Mouse (Mus musculus) kidney, embryonic 16.5 days (tissue): ENCODE data around the gene Npas3. TPM values are rescaled to one million over a fixed set of nuclear protein-coding genes. Genes with fewer than 3 reads are reported as not detected.
"Not testable (repeated sequence)": the region's sequence is repeated elsewhere in the genome, so short reads cannot be mapped to it uniquely, and the experiment has no call there.

ENCODE experiments used
- ATAC-seq: fragments of 200-750 bp; cut with Nextera tagmentation; 2 replicates; pipeline ENCODE4 v1.8.0; 2017; ENCODE audit warnings: moderate TSS enrichment; ENCODE audit not compliant: low FRiP score, low TSS enrichment
- H3K27ac ChIP-seq: fragments of 300-500 bp; sonication (generic); 2 replicates; pipeline ENCODE4 v1.5.1; 2014; ENCODE audit warnings: low read length
- H3K27me3 ChIP-seq: fragments of 300-500 bp; sonication (generic); 2 replicates; pipeline ENCODE4 v1.6.1; 2014; ENCODE audit warnings: low read length, control low read depth, mixed read lengths; ENCODE audit not compliant: insufficient read depth
- H3K36me3 ChIP-seq: fragments of 300-500 bp; sonication (generic); 2 replicates; pipeline ENCODE4 v1.6.1; 2014; ENCODE audit warnings: low read length, control low read depth, mixed read lengths; ENCODE audit not compliant: insufficient read depth
- H3K4me1 ChIP-seq: fragments of 300-500 bp; sonication (generic); 2 replicates; pipeline ENCODE4 v1.6.1; 2014; ENCODE audit warnings: low read length, control low read depth, mixed read lengths; ENCODE audit not compliant: insufficient read depth
- H3K4me2 ChIP-seq: fragments of 300-500 bp; sonication (generic); replicated peaks from 2 replicates; pipeline ENCODE4 v1.6.1; 2014; ENCODE audit warnings: low read depth, low read length
- H3K4me3 ChIP-seq: fragments of 300-500 bp; sonication (generic); 2 replicates; pipeline ENCODE4 v1.5.1; 2014; ENCODE audit warnings: mild to moderate bottlenecking, low read length
- H3K9ac ChIP-seq: fragments of 300-500 bp; sonication (generic); replicated peaks from 2 replicates; pipeline ENCODE4 v1.6.1; 2014; ENCODE audit warnings: low read length
- H3K9me3 ChIP-seq: fragments of 300-500 bp; sonication (generic); 2 replicates; pipeline ENCODE4 v1.6.1; 2016; ENCODE audit warnings: low read length, control low read depth
- WGBS: fragments of 180-500 bp; shearing (Covaris S2); extraction: QIAGEN DNeasy Blood & Tissue Kit; methylation state at CpG from one replicate; pipeline ENCODE4 v1.1.7; 2014; 5-methylcytosine and 5-hydroxymethylcytosine counted together
- polyA plus RNA-seq: library from polyadenylated mRNA; unstranded; fragments of >200 nt; fragmentation: Nextera tagmentation; extraction: Ambion mirVana; gene quantifications from 2 replicates; pipeline ENCODE4 v1.2.1, GENCODE M21; 2015

Gene Npas3
- polyA plus RNA-seq, 1 experiment from 2014 or later, result 0.92 TPM

- peak; percentile 41; the same call in 1 of the 2 replicates for ATAC-seq
- Histone ChIP-seq H3K27me3 (peaks cover 57% of the 10 kb centered on the region), H3K4me3 (peak overlapping the region; percentile 70), H3K27ac (no peak overlapping the region), H3K9ac (peak overlapping the region; percentile 38; the same call in 1 of the 2 replicates), H3K4me2 (peak overlapping the region; percentile 94), H3K4me1 (peaks cover 36% of the 10 kb centered on the region), H3K36me3 (no peaks in the 10 kb centered on the region), H3K9me3 (no peaks in the 10 kb centered on the region)
- under 1% methylated on average over 10 of the region's 11 CpGs for WGBS
Observed at GRCm38 (mm10) chr12:53251701-53252181, 3.3 kb downstream of the Npas3 start.

GRCm38 (mm10) chr12:53252213-53252571, 3.7 kb downstream of the Npas3 start:
- Histone ChIP-seq H3K9me3 (no peaks in the 10 kb centered on the region), H3K27me3 (peaks cover 55% of the 10 kb centered on the region), H3K4me3 (peak overlapping the region; percentile 70), H3K4me2 (peak overlapping the region; percentile 94), H3K4me1 (peaks cover 32% of the 10 kb centered on the region), H3K36me3 (no peaks in the 10 kb centered on the region), H3K9ac (peak overlapping the region; percentile 85), H3K27ac (peak overlapping the region; percentile 75; the same call in 1 of the 2 replicates)
- 0% methylated on average over 14 of the region's 23 CpGs for WGBS
- peak; percentile 64 for ATAC-seq

GRCm38 (mm10) chr12:53252572-53253422, 4.3 kb downstream of the Npas3 start:
- peak overlapping the region; percentile 70 for H3K4me3 ChIP-seq
- ATAC-seq, result peak; percentile 60
- H3K27me3 ChIP-seq, result peaks cover 49% of the 10 kb centered on the region
- peak overlapping the region; percentile 85 for H3K9ac ChIP-seq
- H3K4me2 ChIP-seq, result peak overlapping the region; percentile 94
- peak overlapping the region; percentile 75 for H3K27ac ChIP-seq
- H3K36me3 ChIP-seq, result no peaks in the 10 kb centered on the region
- under 1% methylated on average over 63 of the region's 115 CpGs for WGBS
- peaks cover 26% of the 10 kb centered on the region for H3K4me1 ChIP-seq
- no peaks in the 10 kb centered on the region for H3K9me3 ChIP-seq

DNA sequence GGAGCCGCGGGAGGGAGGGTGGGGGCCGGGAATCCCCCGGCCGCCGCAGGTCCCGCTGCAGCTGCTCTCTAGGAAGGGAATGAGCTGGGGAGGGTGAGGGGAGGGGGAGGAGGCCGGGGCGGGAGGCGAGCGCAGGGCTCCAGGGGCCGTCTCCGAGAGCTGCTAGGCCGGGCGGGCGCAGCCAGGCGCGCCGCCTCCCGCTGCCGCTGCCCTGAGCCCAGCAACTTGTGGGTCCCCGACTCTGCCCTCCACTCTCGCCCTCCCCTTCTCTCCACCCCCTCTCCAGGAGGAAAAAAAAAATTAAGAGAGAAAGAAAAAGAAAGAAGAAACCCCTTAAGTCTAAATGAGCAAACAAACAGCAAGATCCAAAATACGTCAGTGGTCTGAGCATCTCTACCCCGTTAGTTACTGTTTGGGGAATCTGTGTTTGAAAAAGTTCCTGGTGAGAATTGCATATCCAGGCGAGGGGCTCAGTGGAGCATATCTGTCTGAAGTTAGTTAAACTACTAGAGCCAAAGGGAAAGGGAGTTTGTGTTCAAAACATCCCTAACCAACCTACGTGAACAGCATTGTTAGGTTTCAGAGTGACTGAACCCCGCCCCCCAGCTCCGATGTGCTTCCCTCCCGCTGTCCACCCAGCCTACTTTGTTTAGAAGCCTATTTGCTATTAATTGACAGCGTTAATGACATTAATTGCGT, 5.1 kb downstream of the Npas3 start:
- WGBS, result under 1% methylated on average over 20 of the region's 32 CpGs
- no peaks in the 10 kb centered on the region for H3K9me3 ChIP-seq
- peaks cover 41% of the 10 kb centered on the region for H3K27me3 ChIP-seq
- H3K4me3 ChIP-seq, result peak overlapping the region; percentile 70
- H3K36me3 ChIP-seq, result no peaks in the 10 kb centered on the region
- peaks cover 21% of the 10 kb centered on the region for H3K4me1 ChIP-seq
- no peak overlapping the region for H3K27ac ChIP-seq
- ATAC-seq, result peak; percentile 74; the same call in 1 of the 2 replicates
- H3K4me2 ChIP-seq, result peak overlapping the region; percentile 94
- H3K9ac ChIP-seq, result peak overlapping the region; percentile 85

DNA sequence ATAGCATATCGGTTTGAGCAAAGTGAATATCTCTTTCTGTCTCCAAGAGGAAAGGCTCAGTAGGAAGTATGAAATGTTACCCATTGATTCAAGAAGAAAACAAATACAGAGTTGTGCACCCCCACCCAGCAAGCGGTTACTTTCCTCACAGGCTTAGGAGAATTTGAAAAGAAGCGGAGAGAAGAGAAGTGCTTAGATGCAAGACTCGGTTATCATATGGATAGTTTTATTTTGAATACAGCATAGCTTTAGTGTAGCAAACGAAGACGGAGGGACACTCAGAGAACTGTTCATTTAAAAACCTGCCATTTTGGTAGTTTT, 5.6 kb downstream of the Npas3 start:
- H3K4me3 ChIP-seq, result peak overlapping the region; percentile 70
- ATAC-seq, result no peak

DNA sequence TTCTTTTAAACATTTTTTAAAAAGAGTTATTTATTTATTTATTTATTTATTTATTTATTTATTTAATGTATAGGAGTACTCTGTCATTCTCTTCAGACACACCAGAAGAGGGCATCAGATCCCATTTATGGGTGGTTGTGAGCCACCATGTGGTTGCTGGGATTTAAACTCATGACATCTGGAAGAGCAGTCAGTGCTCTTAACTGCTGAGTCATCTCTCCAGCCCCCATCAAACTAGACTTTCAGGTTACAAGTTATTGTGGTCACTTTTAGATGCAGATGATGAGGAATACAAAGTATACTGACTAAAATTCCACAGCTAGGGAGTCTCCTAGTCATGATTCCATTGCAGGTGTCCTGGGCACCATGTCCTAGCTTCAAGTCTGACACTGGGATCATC, 26.0 kb downstream of the Npas3 start:
- not testable (repeated sequence) for H3K9ac ChIP-seq, H3K9me3 ChIP-seq, H3K4me2 ChIP-seq, H3K36me3 ChIP-seq, H3K27ac ChIP-seq, H3K27me3 ChIP-seq, H3K4me3 ChIP-seq, ATAC-seq, H3K4me1 ChIP-seq

More for the DNA sequence above, 5.6 kb downstream of the Npas3 start:
- H3K27ac ChIP-seq, result no peak overlapping the region
- H3K9me3 ChIP-seq, result no peaks in the 10 kb centered on the region
- H3K9ac ChIP-seq, result no peak overlapping the region
- H3K4me1 ChIP-seq, result peaks cover 16% of the 10 kb centered on the region
- peaks cover 36% of the 10 kb centered on the region for H3K27me3 ChIP-seq
- 12% methylated on average over 6 of the region's 6 CpGs for WGBS
- H3K4me2 ChIP-seq, result peak overlapping the region; percentile 94
- H3K36me3 ChIP-seq, result no peaks in the 10 kb centered on the region

- no peaks in the 10 kb centered on the region for H3K4me1 ChIP-seq
- no peak overlapping the region for H3K27ac ChIP-seq
- no peak overlapping the region for H3K4me2 ChIP-seq
- no peak overlapping the region for H3K9ac ChIP-seq
- H3K36me3 ChIP-seq, result no peaks in the 10 kb centered on the region
- 74% methylated on average over 6 of the region's 6 CpGs for WGBS
- H3K9me3 ChIP-seq, result no peaks in the 10 kb centered on the region
- H3K27me3 ChIP-seq, result no peaks in the 10 kb centered on the region
- no peak overlapping the region for H3K4me3 ChIP-seq
- no peak for ATAC-seq
Observed at GRCm38 (mm10) chr12:53277393-53277792, 28.9 kb downstream of the Npas3 start.

DNA sequence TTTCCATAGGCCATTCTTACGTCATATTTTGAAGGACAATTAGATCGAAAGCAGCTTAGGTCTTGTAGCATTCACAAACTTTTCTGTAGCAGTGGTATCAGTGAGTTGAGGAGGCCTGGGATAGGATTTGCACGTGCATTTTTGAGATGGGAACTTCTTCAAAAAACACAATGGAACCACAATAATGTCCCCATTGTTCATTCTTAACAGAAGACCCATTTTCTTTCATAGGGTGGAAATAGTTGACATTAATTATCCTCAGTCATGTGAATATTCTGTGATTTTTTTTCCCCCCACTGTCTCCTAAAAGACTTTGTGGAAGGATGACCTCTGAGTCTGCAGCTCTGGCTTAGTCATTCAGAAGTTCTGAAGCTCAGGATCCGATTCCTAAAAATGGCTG, 41.9 kb downstream of the Npas3 start:
- Histone ChIP-seq H3K27ac (no peak overlapping the region), H3K4me1 (no peaks in the 10 kb centered on the region), H3K9me3 (no peaks in the 10 kb centered on the region), H3K9ac (no peak overlapping the region), H3K36me3 (no peaks in the 10 kb centered on the region), H3K4me3 (no peak overlapping the region), H3K4me2 (no peak overlapping the region), H3K27me3 (no peaks in the 10 kb centered on the region)
- 88% methylated on average over 4 of the region's 4 CpGs for WGBS
- no peak for ATAC-seq

- H3K4me2 ChIP-seq, result no peak overlapping the region
- WGBS, result 89% methylated on average over 10 of the region's 10 CpGs
Observed at GRCm38 (mm10) chr12:53290846-53291245, 42.4 kb downstream of the Npas3 start.

DNA sequence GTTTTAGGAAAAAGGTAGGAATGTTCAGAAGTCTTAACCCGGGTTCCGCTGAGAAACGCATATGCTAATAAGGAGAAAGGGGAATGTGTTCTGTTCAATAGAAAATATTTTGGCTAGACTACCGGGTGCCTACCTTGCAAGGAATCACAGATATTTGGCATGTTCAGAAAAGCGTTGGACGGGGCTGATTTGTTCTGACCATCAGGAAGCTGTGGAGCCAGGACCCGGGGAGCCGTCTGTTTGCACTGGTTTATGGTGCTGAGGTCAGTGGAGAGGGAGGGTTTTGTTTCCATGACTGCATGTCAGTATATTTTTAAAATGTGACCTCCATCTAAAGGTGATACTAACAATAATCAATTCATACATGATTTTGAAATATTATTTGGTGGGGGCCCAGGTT, 43.5 kb downstream of the Npas3 start:
- Histone ChIP-seq H3K27ac (no peak overlapping the region), H3K9me3 (no peaks in the 10 kb centered on the region), H3K27me3 (no peaks in the 10 kb centered on the region), H3K4me3 (no peak overlapping the region), H3K4me1 (peaks cover 6% of the 10 kb centered on the region; the same call in 1 of the 2 replicates), H3K4me2 (no peak overlapping the region), H3K36me3 (no peaks in the 10 kb centered on the region), H3K9ac (no peak overlapping the region)
- no peak for ATAC-seq
- 73% methylated on average over 8 of the region's 8 CpGs for WGBS

More at GRCm38 (mm10) chr12:53290846-53291245, 42.4 kb downstream of the Npas3 start:
- Histone ChIP-seq H3K4me1 (peaks cover 5% of the 10 kb centered on the region; the same call in 1 of the 2 replicates), H3K36me3 (no peaks in the 10 kb centered on the region), H3K27me3 (no peaks in the 10 kb centered on the region), H3K9me3 (no peaks in the 10 kb centered on the region), H3K9ac (no peak overlapping the region), H3K4me3 (no peak overlapping the region), H3K27ac (no peak overlapping the region)
- ATAC-seq, result no peak
